Mouse (Mus musculus) hindbrain, embryonic 10.5 days (tissue): Measurements from ENCODE around the gene Dnajb4. TPM values are rescaled to one million over a fixed set of nuclear protein-coding genes. Genes with fewer than 3 reads are reported as not detected.

Source experiments
- polyA plus RNA-seq: library from polyadenylated mRNA; unstranded; fragments of >200 nt; fragmentation: Nextera tagmentation; extraction: Ambion mirVana; gene quantifications from 2 replicates; pipeline ENCODE4 v1.2.1, GENCODE M21; 2016

Dnajb4 gene
- polyA plus RNA-seq, 1 experiment from 2014 or later, result 19.9 TPM

Other genes with a start within 250 kb of the Dnajb4 start
- 2.6 and 2.9 TPM in 2 replicates for gene Gipc2, start 44.1 kb downstream of the Dnajb4 start, polyA plus RNA-seq
- gene Fubp1, start 120 bp upstream of the Dnajb4 start, polyA plus RNA-seq, result 321 and 408 TPM in 2 replicates
- 2.8 and 5.2 TPM in 2 replicates for gene Nexn, start 56.0 kb upstream of the Dnajb4 start, polyA plus RNA-seq
- 16.4 and 16.9 TPM in 2 replicates for gene Miga1, start 130.1 kb upstream of the Dnajb4 start, polyA plus RNA-seq
- 49.5 and 53.8 TPM in 2 replicates for gene Usp33, start 136.2 kb upstream of the Dnajb4 start, polyA plus RNA-seq
- 41.3 and 54.3 TPM in 2 replicates for gene Zzz3, start 185.2 kb upstream of the Dnajb4 start, polyA plus RNA-seq